Mouse (Mus musculus): ENCODE data around the gene Ube2n. TPM values are rescaled to one million over a fixed set of nuclear protein-coding genes. Genes with fewer than 3 reads are reported as not detected.
A peak's percentile ranks its signal among the peaks of the same experiment; 100 is the strongest.

The Ube2n gene
- polyA plus RNA-seq, 1 experiment from 2014 or later, result 289 TPM

DNA sequence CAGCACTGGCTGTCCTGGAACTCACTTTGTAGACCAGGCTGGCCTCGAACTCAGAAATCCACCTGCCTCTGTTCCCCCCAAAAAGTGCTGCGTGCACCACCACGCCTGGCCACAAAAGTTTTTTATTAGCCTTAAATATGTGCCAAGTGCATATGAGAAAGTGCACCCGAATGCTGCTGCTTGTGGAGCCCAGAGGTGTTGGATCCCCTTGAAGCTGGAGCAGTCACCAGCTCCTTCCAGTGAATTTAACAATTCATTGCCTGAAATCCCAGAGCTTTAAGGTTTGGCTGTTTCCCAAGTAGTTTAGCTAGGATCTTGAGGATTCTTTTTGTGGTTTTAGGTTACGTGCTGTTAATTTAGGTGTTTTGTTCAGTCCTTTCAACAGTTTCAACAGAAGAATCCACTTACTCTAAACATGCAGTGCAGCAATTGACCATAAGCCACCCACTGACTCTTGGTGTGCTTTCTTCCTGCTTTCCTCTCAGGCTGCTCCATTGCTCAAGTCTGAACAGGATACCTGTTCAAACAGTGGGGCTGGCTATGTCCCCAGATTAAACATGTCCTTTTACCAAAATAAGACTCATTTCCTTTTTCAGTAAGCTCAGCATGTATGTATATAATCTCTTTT lies 11.7 kb downstream of the Ube2n start:
- peak overlapping the region; percentile 8; the same call in 1 of the 2 replicates for H3K27ac ChIP-seq
- no peak overlapping the region for H3K4me3 ChIP-seq
- H3K4me1 ChIP-seq, result peaks cover 30% of the 10 kb centered on the region
- H3K27me3 ChIP-seq, result no peaks in the 10 kb centered on the region
- no peak overlapping the region for H3K9ac ChIP-seq
- no peaks in the 10 kb centered on the region for H3K9me3 ChIP-seq
- WGBS, result 37% methylated on average over 5 of the region's 5 CpGs
- H3K36me3 ChIP-seq, result no peaks in the 10 kb centered on the region
- no peak for ATAC-seq (ENCODE audit: insufficient number of reproducible peaks, low FRiP score, low TSS enrichment, low read depth)
- H3K4me2 ChIP-seq, result no peak overlapping the region

DNA sequence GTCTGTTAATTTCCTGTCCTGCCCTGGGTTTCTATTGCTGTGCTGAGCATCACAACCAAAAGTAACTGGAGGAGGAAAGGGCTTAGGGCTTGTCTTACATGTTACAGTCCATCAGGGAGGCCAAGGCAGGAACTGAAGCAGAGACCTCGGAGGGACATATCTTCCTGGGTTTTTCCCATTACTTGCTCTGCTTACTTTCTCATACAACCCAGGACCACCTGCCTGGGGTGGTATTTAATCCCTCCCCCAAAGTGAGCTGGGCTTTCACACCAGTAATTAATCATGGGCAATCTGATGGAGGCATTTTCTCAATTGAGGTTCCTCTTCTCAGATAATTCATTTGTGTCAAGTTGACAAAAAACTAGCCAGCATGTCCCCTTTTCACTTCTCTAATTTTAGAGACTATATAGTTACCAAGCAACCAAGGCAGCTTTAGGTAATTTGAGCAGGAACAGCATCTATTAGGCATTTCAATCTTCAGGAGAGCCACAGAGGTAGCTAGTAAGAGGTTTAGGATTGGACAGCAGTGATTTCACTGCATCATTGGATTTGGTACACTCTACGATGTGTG lies 15.7 kb downstream of the Ube2n start:
- WGBS, result 53% methylated on average over 2 of the region's 2 CpGs

DNA sequence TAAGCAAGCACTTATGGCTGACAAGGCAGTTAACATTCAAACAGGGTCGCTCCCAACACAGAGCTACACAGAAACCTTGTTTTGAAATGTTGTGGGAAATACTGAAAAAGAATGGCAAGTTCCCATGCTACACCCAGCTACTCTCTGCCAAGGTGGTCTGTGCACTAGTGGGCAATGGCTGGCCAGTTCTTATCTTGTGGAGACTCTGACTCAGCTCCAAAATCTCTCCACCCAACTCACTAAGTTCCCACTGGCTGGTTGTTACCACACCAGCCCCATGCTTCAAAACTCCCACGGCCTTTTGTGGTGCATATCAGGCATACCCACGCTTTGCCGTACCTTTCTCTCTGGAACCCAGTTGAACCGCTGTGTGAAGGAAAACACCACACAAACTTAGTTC lies 18.0 kb downstream of the Ube2n start:
- Histone ChIP-seq H3K9ac (no peak overlapping the region), H3K4me1 (peaks cover 16% of the 10 kb centered on the region; the same call in 1 of the 2 replicates), H3K4me2 (no peak overlapping the region), H3K27me3 (no peaks in the 10 kb centered on the region), H3K4me3 (no peak overlapping the region), H3K27ac (no peak overlapping the region), H3K36me3 (no peaks in the 10 kb centered on the region), H3K9me3 (no peaks in the 10 kb centered on the region)
- no peak for ATAC-seq (ENCODE audit: insufficient number of reproducible peaks, low FRiP score, low TSS enrichment, low read depth)
- 86% methylated on average over 5 of the region's 5 CpGs for WGBS

More for the DNA sequence above, 15.7 kb downstream of the Ube2n start:
- Histone ChIP-seq H3K9me3 (no peaks in the 10 kb centered on the region), H3K9ac (no peak overlapping the region), H3K27me3 (no peaks in the 10 kb centered on the region), H3K4me3 (no peak overlapping the region), H3K36me3 (no peaks in the 10 kb centered on the region), H3K4me2 (no peak overlapping the region), H3K4me1 (peaks cover 25% of the 10 kb centered on the region), H3K27ac (no peak overlapping the region)
- ATAC-seq (ENCODE audit: insufficient number of reproducible peaks, low FRiP score, low TSS enrichment, low read depth), result no peak

DNA sequence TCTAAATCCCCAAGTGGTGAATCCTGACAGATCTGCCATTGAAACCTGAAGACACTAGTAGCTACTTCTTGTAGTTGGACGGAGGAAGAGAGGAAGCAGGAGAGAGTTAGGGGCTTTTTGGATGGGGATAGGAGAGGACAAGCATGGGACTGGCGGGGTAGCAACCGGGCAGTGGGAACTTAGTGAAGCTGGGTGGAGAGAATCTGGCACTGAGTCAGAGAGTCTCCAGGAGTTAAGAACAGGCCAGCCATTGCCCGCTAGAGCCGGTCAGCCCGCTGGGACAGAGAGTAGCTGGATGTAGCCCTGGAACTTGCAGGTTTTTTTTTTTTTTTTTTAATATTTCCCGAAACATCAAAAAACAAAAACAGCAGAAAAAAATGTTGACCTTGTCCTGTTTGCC lies 18.4 kb downstream of the Ube2n start:
- Histone ChIP-seq H3K4me3 (no peak overlapping the region), H3K9me3 (no peaks in the 10 kb centered on the region), H3K4me1 (peaks cover 16% of the 10 kb centered on the region; the same call in 1 of the 2 replicates), H3K9ac (no peak overlapping the region), H3K36me3 (no peaks in the 10 kb centered on the region), H3K27me3 (no peaks in the 10 kb centered on the region), H3K27ac (0 out of 2 replicates have a peak overlapping the region, but pooled peaks have one; percentile 27), H3K4me2 (no peak overlapping the region)
- no peak for ATAC-seq (ENCODE audit: insufficient number of reproducible peaks, low FRiP score, low TSS enrichment, low read depth)
- WGBS, result 83% methylated on average over 7 of the region's 7 CpGs

DNA sequence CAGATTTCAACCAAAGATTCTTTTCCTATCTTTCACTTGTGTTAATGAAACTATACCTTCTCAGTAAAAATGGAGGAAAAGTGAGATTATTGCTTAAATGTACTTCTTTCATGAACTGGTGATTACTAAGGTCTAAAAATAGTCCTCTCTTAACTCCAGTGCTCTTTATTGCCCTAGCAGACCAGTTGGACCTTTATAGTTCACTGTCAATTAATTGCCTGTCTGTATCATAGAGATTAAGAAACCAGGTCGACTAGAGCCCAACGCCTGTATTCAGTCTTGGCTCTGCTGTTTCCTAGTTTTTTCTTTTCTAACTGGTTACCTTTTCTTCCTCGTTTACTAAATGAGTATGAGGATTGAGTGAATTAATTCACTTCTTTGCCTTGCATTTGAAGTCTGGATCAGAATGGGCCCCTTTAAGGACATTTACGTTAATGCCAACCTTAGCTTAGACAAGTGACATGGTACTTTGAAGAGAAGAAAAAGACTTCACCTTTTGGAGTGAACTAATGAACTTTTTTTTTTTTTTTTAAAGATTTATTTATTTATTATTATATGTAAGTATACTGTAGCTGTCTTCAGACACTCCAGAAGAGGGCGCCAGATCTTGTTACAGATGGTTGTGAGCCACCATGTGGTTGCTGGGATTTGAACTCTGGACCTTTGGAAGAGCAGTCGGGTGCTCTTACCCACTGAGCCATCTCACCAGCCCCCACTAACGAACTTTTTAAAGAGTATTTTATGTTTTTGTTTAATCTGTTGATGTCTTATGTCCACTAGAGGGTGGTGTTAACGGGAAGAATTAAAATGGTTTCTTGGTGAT lies 20.7 kb downstream of the Ube2n start:
- WGBS, result 92% methylated on average over 8 of the region's 8 CpGs
- no peak for ATAC-seq (ENCODE audit: insufficient number of reproducible peaks, low FRiP score, low TSS enrichment, low read depth)

DNA sequence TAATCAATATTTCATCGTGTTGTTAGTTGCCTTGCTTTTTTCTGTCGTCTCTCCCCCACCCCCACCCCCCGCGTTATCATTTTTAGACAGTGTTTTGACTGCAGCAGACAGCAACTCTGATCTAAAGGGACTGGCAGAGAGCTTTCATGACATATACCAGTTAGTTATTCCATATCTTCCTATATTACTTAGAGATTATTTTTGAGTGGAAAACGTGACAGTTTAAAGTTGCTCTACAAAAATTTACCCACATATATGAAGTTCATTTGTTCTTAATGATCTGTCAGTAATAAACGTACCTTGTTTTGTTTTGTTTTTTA lies 21.2 kb downstream of the Ube2n start:
- 85% methylated on average over 6 of the region's 6 CpGs for WGBS
- Histone ChIP-seq H3K4me2 (no peak overlapping the region), H3K27me3 (no peaks in the 10 kb centered on the region), H3K9me3 (no peaks in the 10 kb centered on the region), H3K27ac (no peak overlapping the region), H3K36me3 (no peaks in the 10 kb centered on the region), H3K9ac (no peak overlapping the region), H3K4me1 (0 out of 2 replicates have a peak, but pooled peaks cover 7% of the 10 kb centered on the region), H3K4me3 (no peak overlapping the region)
- ATAC-seq (ENCODE audit: insufficient number of reproducible peaks, low FRiP score, low TSS enrichment, low read depth), result no peak

More for the DNA sequence above, 20.7 kb downstream of the Ube2n start:
- H3K4me2 ChIP-seq, result no peak overlapping the region
- H3K4me3 ChIP-seq, result no peak overlapping the region
- no peak overlapping the region for H3K27ac ChIP-seq
- no peak overlapping the region for H3K9ac ChIP-seq
- H3K4me1 ChIP-seq, result 0 out of 2 replicates have a peak, but pooled peaks cover 12% of the 10 kb centered on the region
- no peaks in the 10 kb centered on the region for H3K36me3 ChIP-seq
- H3K27me3 ChIP-seq, result no peaks in the 10 kb centered on the region
- H3K9me3 ChIP-seq, result no peaks in the 10 kb centered on the region

DNA sequence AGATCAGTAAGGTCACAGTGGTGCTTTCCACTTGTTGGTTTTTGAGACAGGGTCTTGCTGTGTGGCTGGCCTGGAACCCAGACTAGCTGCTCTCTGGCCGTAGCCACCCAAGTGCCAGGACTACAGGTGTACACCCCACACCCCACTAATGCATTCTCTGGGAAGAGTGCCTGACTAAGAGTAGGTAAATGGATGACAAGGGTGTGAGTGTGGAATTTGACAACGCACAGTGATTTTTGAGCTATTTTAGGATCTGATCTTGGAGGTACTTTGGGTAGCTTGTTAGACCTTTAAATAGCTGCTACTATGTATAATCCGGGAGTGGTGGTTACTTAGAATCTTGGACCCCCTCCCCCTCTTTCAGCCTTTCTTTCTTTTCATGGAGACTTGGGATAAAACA lies 24.3 kb downstream of the Ube2n start:
- ATAC-seq (ENCODE audit: insufficient number of reproducible peaks, low FRiP score, low TSS enrichment, low read depth), result no peak
- 0 out of 2 replicates have a peak, but pooled peaks cover 9% of the 10 kb centered on the region for H3K36me3 ChIP-seq
- H3K4me3 ChIP-seq, result no peak overlapping the region
- no peak overlapping the region for H3K27ac ChIP-seq
- H3K9me3 ChIP-seq, result no peaks in the 10 kb centered on the region
- H3K27me3 ChIP-seq, result no peaks in the 10 kb centered on the region
- no peak overlapping the region for H3K4me2 ChIP-seq
- H3K4me1 ChIP-seq, result 0 out of 2 replicates have a peak, but pooled peaks cover 2% of the 10 kb centered on the region
- WGBS, result 84% methylated on average over 3 of the region's 3 CpGs
- no peak overlapping the region for H3K9ac ChIP-seq

DNA sequence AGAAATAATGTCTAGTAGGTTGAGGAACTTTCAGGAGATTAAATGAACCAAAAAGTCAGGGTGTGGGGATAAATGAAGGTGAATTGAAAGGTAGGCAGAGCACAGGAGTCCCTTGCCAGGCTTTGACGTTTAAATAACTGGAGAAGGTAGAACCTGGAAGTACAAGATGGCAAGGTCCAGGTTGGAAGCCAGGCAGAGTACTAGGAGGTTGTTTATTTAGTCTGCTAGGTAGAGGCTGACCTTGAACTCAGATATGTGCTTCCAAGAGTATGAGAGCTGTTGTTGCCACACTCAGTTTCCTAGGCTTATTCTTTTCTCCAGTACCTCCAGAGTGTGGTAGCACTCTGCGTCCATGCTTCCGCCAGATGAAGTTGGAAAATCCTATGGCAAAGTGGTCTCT lies 24.9 kb downstream of the Ube2n start:
- 89% methylated on average over 3 of the region's 3 CpGs for WGBS
- Histone ChIP-seq H3K27ac (no peak overlapping the region), H3K36me3 (0 out of 2 replicates have a peak, but pooled peaks cover 15% of the 10 kb centered on the region), H3K27me3 (no peaks in the 10 kb centered on the region), H3K4me3 (no peak overlapping the region), H3K4me2 (no peak overlapping the region), H3K4me1 (0 out of 2 replicates have a peak, but pooled peaks cover 2% of the 10 kb centered on the region), H3K9me3 (no peaks in the 10 kb centered on the region), H3K9ac (no peak overlapping the region)
- no peak for ATAC-seq (ENCODE audit: insufficient number of reproducible peaks, low FRiP score, low TSS enrichment, low read depth)

DNA sequence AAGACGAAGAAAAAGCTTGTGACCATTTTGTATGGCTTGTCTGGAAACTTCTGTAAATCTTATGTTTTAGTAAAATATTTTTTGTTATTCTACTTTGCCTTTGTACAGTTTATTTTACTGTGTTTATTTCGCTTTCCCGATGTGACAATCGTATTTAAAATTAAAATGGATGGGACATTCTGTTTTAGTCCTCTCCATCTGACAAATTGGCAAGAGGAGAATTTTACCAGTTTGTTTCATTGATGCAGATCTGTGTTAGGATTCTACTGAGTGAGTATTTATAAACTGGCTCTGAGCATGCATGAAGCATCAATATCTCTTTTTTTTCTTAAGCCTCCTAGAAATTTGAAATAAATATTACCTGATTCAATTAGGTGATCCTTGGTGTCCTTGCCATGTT lies 28.0 kb downstream of the Ube2n start:
- 93% methylated on average over 4 of the region's 4 CpGs for WGBS
- H3K36me3 ChIP-seq, result peaks cover 38% of the 10 kb centered on the region; the same call in 1 of the 2 replicates
- H3K27ac ChIP-seq, result no peak overlapping the region
- no peaks in the 10 kb centered on the region for H3K27me3 ChIP-seq
- H3K9ac ChIP-seq, result no peak overlapping the region
- ATAC-seq (ENCODE audit: insufficient number of reproducible peaks, low FRiP score, low TSS enrichment, low read depth), result no peak
- H3K4me3 ChIP-seq, result no peak overlapping the region
- H3K4me1 ChIP-seq, result 0 out of 2 replicates have a peak, but pooled peaks cover 2% of the 10 kb centered on the region
- no peak overlapping the region for H3K4me2 ChIP-seq
- H3K9me3 ChIP-seq, result no peaks in the 10 kb centered on the region

DNA sequence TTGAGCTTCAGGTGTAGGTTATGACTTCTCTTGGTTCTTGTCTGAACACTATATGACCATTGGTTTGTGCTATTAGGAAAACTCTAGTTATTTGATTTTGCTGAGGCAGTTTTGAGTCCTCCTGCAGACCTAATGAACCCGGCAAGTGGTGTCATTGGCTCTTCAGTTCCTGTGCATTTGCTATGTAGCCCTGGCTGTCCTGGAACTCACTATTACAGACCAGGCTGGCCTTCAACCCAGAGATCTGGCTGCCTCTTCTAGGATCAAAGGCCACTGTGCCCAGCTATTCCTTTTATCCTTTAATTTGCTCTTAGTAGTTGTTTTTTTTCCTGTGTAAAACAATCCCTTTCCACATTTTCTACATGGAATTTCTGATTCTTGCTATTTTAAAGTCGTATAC lies 28.4 kb downstream of the Ube2n start:
- Histone ChIP-seq H3K36me3 (peaks cover 38% of the 10 kb centered on the region; the same call in 1 of the 2 replicates), H3K4me1 (0 out of 2 replicates have a peak, but pooled peaks cover 2% of the 10 kb centered on the region), H3K4me2 (no peak overlapping the region), H3K9ac (no peak overlapping the region), H3K4me3 (no peak overlapping the region), H3K27ac (no peak overlapping the region), H3K9me3 (no peaks in the 10 kb centered on the region), H3K27me3 (no peaks in the 10 kb centered on the region)
- ATAC-seq (ENCODE audit: insufficient number of reproducible peaks, low FRiP score, low TSS enrichment, low read depth), result no peak
- WGBS, result 83% methylated on average over 2 of the region's 2 CpGs

DNA sequence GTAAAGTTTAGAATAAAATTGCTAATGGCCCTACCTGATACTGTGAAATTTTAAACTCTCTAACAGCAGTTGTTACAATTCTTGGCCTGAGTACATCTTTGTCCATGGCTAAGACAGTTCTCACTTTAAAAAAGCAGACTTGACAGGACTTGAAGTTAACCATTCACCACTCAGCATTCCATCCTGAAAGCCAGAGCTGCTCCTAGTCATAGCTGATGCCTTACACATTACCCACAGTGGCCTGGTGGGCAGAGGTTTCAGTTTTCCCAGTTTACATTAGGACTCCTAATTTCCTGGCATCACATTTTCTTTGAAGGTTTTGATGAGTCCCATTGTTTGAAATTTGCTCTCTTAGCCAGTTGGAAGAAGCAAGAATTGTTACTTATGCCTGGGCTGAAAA lies 29.1 kb downstream of the Ube2n start:
- ATAC-seq (ENCODE audit: insufficient number of reproducible peaks, low FRiP score, low TSS enrichment, low read depth), result no peak
- no peak overlapping the region for H3K4me2 ChIP-seq
- no peak overlapping the region for H3K27ac ChIP-seq
- H3K36me3 ChIP-seq, result peaks cover 41% of the 10 kb centered on the region
- H3K9me3 ChIP-seq, result no peaks in the 10 kb centered on the region
- H3K9ac ChIP-seq, result no peak overlapping the region
- 0 out of 2 replicates have a peak, but pooled peaks cover 2% of the 10 kb centered on the region for H3K4me1 ChIP-seq
- H3K27me3 ChIP-seq, result no peaks in the 10 kb centered on the region
- no peak overlapping the region for H3K4me3 ChIP-seq

DNA sequence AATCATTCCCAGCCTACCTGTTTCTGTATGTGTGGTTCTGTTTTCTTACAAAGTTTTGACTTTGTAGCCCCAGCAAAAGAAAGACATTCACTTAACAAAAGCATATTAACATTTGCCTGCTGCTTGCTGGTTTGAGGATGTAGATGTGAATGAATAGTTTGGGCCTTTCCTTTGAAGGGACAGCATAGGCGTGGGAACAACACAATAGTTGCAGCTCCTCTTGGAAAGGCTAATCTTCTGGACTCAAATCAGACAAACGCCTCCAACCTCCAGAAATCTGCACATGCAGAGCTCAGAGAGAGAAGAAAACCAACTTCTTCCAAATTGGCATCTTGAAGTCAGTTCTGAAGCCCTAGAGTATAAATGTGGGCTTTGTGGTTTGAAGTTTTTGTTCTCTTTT lies 29.7 kb downstream of the Ube2n start:
- no peak overlapping the region for H3K9ac ChIP-seq
- no peaks in the 10 kb centered on the region for H3K27me3 ChIP-seq
- H3K36me3 ChIP-seq, result peaks cover 47% of the 10 kb centered on the region
- no peak overlapping the region for H3K4me3 ChIP-seq
- H3K27ac ChIP-seq, result no peak overlapping the region
- 69% methylated on average over 2 of the region's 2 CpGs for WGBS
- H3K4me2 ChIP-seq, result no peak overlapping the region
- H3K4me1 ChIP-seq, result no peaks in the 10 kb centered on the region
- H3K9me3 ChIP-seq, result no peaks in the 10 kb centered on the region
- ATAC-seq (ENCODE audit: insufficient number of reproducible peaks, low FRiP score, low TSS enrichment, low read depth), result no peak
